In the genomic region with DNA sequence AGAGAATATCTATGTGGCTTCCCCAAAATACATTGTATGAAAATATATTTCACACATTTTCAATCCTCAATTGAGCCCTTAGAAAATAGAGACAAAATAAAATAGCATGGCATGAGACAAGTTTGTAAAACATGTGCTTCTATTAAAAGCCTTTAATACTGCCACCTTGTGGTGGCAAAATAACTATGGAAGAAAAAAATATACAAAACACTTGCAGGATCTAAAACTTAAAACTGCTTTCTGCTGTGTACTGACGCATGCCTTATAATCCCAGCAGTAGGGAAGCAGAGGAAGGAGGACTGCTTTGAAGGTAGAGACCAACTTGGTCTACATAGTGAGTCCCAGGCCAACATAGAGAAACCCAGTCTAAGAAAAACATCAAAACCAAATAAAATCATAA, we compare ENCODE assay signal across 9 mouse cellular contexts. TPM values are rescaled to one million over a fixed set of nuclear protein-coding genes. Genes with fewer than 3 reads are reported as not detected.
A peak's percentile ranks its signal among the peaks of the same experiment; 100 is the strongest.
DNase-seq lines count a peak whose midpoint lies in the region; ATAC-seq lines count a peak whose summit lies in the region.
"Had no signal": no experiment of that assay in that cellular context is flagged by ENCODE, and none has a peak within 500 bp of the region (broad histone marks: within the 10 kb centered on the region; RNA-seq: fewer than 3 reads in every experiment).

No protein-coding gene starts in this region.

- intact Hi-C loops in gastrocnemius, postnatal 36 days (cut with DNase I), result no loop called here

- ATAC-seq in megakaryocyte, adult 5-6 weeks (ENCODE audit: poor library complexity, severe bottlenecking), result 0 out of 2 replicates have a peak, but pooled peaks have one; percentile 38

- DNase-seq in embryo, embryonic 11 days, result peak; percentile 67
- no peak for DNase-seq in embryo, embryonic 9.5 days (ENCODE audit: extremely low spot score)
- DNase-seq in layer of hippocampus, adult 9-10 months (ENCODE audit: low spot score), result peak; percentile 32
- DNase-seq in layer of hippocampus, postnatal 36 days, result no peak
- DNase-seq in MN1 (ENCODE audit: low spot score), result peak; percentile 61
- DNase-seq in right cerebral cortex, postnatal 25 days, result no peak
- DNase-seq in gastrocnemius, postnatal 36 days, result no peak
- DNase-seq: lung, postnatal 4 days had no signal

RNA-seq across cellular contexts. Expression of a gene that starts 19.4 kb away (rescaled TPM):
- total RNA-seq in layer of hippocampus, postnatal 36 days (2021), result 10 to 100 TPM; 11.6 to 14.3 TPM
- 61.1 and 69.6 TPM in 2 replicates for total RNA-seq in megakaryocyte, adult 5-6 weeks (2015)
- total RNA-seq in megakaryocyte, adult 5-6 weeks (2017), result 26.0 and 32.6 TPM in 2 replicates
- total RNA-seq in gastrocnemius, postnatal 36 days (2021), result 1 to 10 TPM in 1 of 2 experiments, under 1 TPM in 1; 0.91 to 1.4 TPM

RNA-seq across cellular contexts. Expression of a gene that starts 59.5 kb away (rescaled TPM):
- 1 to 10 TPM; 6.9 to 7.5 TPM for total RNA-seq in layer of hippocampus, postnatal 36 days (2021)
- total RNA-seq in megakaryocyte, adult 5-6 weeks (2015), result 263 and 290 TPM in 2 replicates
- total RNA-seq in megakaryocyte, adult 5-6 weeks (2017), result 541 and 545 TPM in 2 replicates
- total RNA-seq in gastrocnemius, postnatal 36 days (2021), result 1 to 10 TPM; 7.6 to 9.0 TPM

RNA-seq across cellular contexts. Expression of a gene that starts 59.6 kb away (rescaled TPM):
- 10 to 100 TPM; 26.0 to 28.4 TPM for total RNA-seq in layer of hippocampus, postnatal 36 days (2021)
- 8.0 and 10.8 TPM in 2 replicates for total RNA-seq in megakaryocyte, adult 5-6 weeks (2015)
- total RNA-seq in megakaryocyte, adult 5-6 weeks (2017), result 13.7 and 15.2 TPM in 2 replicates
- total RNA-seq in gastrocnemius, postnatal 36 days (2021), result 1 to 10 TPM; 2.6 to 3.9 TPM

Comparison
In these comparisons a context has a peak if more than half of its experiments do, and no peak if none do; other contexts are left out.
1. DNase-seq: peak in embryo, embryonic 11 days (single experiment), layer of hippocampus, adult 9-10 months (single experiment) and MN1 (single experiment); none in embryo, embryonic 9.5 days (single experiment), layer of hippocampus, postnatal 36 days (0 of 2), right cerebral cortex, postnatal 25 days (single experiment) and gastrocnemius, postnatal 36 days (0 of 2).
2. RNA of a gene that starts 19.4 kb away (total RNA-seq): 26.0 to 69.6 TPM in megakaryocyte, adult 5-6 weeks and 11.6 to 14.3 TPM in layer of hippocampus, postnatal 36 days; 0.91 to 1.4 TPM in gastrocnemius, postnatal 36 days; every median in the first group is over 4 times any median in the second.
3. RNA of a gene that starts 59.5 kb away (total RNA-seq): 263 to 545 TPM in megakaryocyte, adult 5-6 weeks; 7.6 to 9.0 TPM in gastrocnemius, postnatal 36 days and 6.9 to 7.5 TPM in layer of hippocampus, postnatal 36 days; every median in the first group is over 10 times any median in the second.